Mouse (Mus musculus) urinary bladder, adult 18-20 months (tissue): ENCODE measurements around the gene Pigw.

ENCODE experiments used
- DNase-seq, 2 experiments: peaks; one replicate each; pipeline ENCODE4 v3.0.0; 2022; ENCODE audit warnings: low spot score in 2 of 2, mixed read lengths in 2 of 2

The Pigw gene

GRCm38 (mm10) chr11:84879772-84880464 is at the start of gene Pigw, which contains the start of gene Myo19:
TSS of gene Pigw (minus strand) at chr11:84880285.
TSS of gene Myo19 (plus strand) at chr11:84880148.
- peak; percentile 69 to 78 for DNase-seq

- no peak for DNase-seq
Measured at GRCm38 (mm10) chr11:84920981-84921380, 40.9 kb upstream of the Pigw start.

- DNase-seq = no peak
Measured at GRCm38 (mm10) chr11:84919951-84920350, 39.9 kb upstream of the Pigw start.

- DNase-seq = peak in 1 of 2 experiments; percentile 23
Measured at GRCm38 (mm10) chr11:84919276-84919675, 39.2 kb upstream of the Pigw start.

GRCm38 (mm10) chr11:84918425-84918824 is 38.3 kb upstream of the Pigw start:
- peak; percentile 55 to 76 for DNase-seq

GRCm38 (mm10) chr11:84916703-84917300 is 36.7 kb upstream of the Pigw start:
- no peak for DNase-seq

- DNase-seq = peak; percentile 59 to 74
Measured at GRCm38 (mm10) chr11:84916053-84916702, 36.1 kb upstream of the Pigw start, which contains the start of gene Znhit3. TSS of gene Znhit3 (minus strand) at chr11:84916366.

- DNase-seq = no peak
Measured at GRCm38 (mm10) chr11:84914673-84915072, 34.6 kb upstream of the Pigw start.

GRCm38 (mm10) chr11:84910411-84910810 is 30.3 kb upstream of the Pigw start:
- DNase-seq = no peak

GRCm38 (mm10) chr11:84908480-84908879 is 28.4 kb upstream of the Pigw start:
- no peak for DNase-seq

GRCm38 (mm10) chr11:84907081-84907480 is 27.0 kb upstream of the Pigw start:
- DNase-seq = no peak

GRCm38 (mm10) chr11:84904597-84905144 is 24.6 kb upstream of the Pigw start:
- no peak for DNase-seq

GRCm38 (mm10) chr11:84893113-84893512 is 13.0 kb upstream of the Pigw start:
- no peak for DNase-seq

GRCm38 (mm10) chr11:84891705-84892104 is 11.6 kb upstream of the Pigw start:
- no peak for DNase-seq

GRCm38 (mm10) chr11:84889492-84889891 is 9.4 kb upstream of the Pigw start:
- DNase-seq = no peak

- DNase-seq = no peak
Measured at GRCm38 (mm10) chr11:84888025-84888424, 7.9 kb upstream of the Pigw start.

GRCm38 (mm10) chr11:84886767-84887511 is 6.9 kb upstream of the Pigw start:
- DNase-seq = no peak

GRCm38 (mm10) chr11:84886236-84886635 is 6.2 kb upstream of the Pigw start:
- no peak for DNase-seq

GRCm38 (mm10) chr11:84885238-84885637 is 5.2 kb upstream of the Pigw start:
- DNase-seq = no peak

GRCm38 (mm10) chr11:84882346-84882745 is 2.3 kb upstream of the Pigw start:
- DNase-seq = no peak

- DNase-seq = no peak
Measured at GRCm38 (mm10) chr11:84880971-84881370, 886 bp upstream of the Pigw start.

GRCm38 (mm10) chr11:84880465-84880961 is 428 bp upstream of the Pigw start:
- DNase-seq = peak; percentile 20 to 68
